Mouse (Mus musculus): ENCODE measurements around the gene Syt8. TPM values are rescaled to one million over a fixed set of nuclear protein-coding genes. Genes with fewer than 3 reads are reported as not detected.
A peak's percentile ranks its signal among the peaks of the same experiment; 100 is the strongest.

The Syt8 gene
- total RNA-seq, 2 experiments from 2014 or later, result not detected

GRCm38 (mm10) chr7:142457227-142457811 is 22.7 kb downstream of the Syt8 start:
- peak; percentile 61 for DNase-seq
- H3K27ac ChIP-seq, result peak overlapping the region; percentile 89
- intact Hi-C loops (cut with DNase I), result no loop called here
- peak; percentile 27; the same call in 1 of the 2 replicates for TF ChIP-seq CTCF (IDR thresholded peaks at IDR 0.05)
- H3K4me3 ChIP-seq, result peak overlapping the region; percentile 16

DNA sequence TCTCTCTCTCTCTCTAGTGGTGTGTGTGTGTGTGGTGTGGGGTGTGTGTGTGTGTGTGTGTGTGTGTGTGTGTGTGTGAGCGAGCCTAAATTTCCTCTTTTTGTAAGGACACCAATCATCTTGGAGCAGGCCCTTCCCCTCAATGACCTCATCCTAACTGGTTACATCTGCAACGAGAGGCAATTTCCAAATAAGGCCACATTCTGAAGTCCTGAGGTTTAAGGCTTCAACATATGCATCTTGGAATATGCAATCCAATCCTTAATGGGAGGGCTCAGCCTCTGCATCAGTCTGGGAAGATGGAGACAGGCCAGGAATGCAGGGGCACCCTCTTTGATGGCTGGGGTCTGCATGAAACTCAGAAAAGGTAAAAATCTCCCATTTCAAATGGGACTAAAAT is 23.4 kb downstream of the Syt8 start:
- peak; percentile 21 for DNase-seq
- no peak for TF ChIP-seq CTCF (IDR thresholded peaks at IDR 0.05)
- intact Hi-C loops (cut with DNase I), result no loop called here
- no peak overlapping the region for H3K4me3 ChIP-seq
- peak overlapping the region; percentile 89 for H3K27ac ChIP-seq

- no peak overlapping the region for H3K4me3 ChIP-seq
- H3K27ac ChIP-seq, result peak overlapping the region; percentile 93
- DNase-seq, result peak; percentile 13
- intact Hi-C loops (cut with DNase I), result no loop called here
- TF ChIP-seq CTCF (IDR thresholded peaks at IDR 0.05), result no peak
Observed at GRCm38 (mm10) chr7:142458676-142459298, 24.1 kb downstream of the Syt8 start.

DNA sequence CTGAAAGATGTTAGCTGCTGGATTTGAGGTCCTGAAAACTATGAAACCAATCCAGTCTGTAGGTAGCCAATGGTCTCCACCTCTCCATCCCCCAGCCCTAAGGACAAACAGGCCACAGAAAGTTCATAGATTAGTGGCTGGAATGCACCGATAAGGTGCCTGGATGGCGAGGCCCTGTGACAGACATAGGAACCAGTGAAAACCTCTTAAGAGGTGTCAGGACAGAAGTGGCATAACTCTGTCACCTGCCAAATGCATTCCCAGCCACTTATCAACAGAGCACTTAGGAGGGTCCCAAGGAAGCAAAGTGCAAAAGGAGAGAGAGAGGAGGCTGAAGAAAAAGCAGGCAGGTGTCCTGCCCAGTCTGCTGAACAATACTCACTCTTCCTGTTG is 24.6 kb downstream of the Syt8 start:
- peak; percentile 8 for DNase-seq
- intact Hi-C loops (cut with DNase I), result no loop called here
- H3K27ac ChIP-seq, result peak overlapping the region; percentile 93
- no peak overlapping the region for H3K4me3 ChIP-seq
- no peak for TF ChIP-seq CTCF (IDR thresholded peaks at IDR 0.05)

DNA sequence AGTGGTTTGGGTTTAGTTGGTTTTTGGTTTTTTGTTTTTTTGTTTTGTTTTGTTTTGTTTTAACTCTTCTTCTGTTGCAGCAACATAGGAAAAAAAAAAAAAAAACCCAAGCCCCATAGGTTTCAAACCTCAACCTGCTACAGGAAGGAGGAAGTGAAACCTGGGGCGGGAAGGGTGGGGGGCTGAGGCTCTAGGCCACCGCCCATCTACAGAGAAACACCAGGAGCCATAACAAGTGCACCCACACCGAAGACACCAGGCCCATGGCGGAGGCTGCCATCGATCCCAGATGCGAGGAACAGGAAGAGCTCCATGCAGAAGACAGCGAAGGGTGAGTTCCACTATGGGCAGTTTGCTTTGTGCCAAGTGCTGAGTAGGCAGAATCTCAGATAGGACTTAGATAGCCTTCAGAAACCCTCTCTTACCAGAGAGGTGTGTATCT is 26.0 kb downstream of the Syt8 start, which contains the start of gene Lsp1:
Gene Lsp1 (plus strand): TSS at position 174 of the 442 bp plus-strand sequence.
- peak within 1 kb of the TSS; percentile 55 for H3K4me3 ChIP-seq

GRCm38 (mm10) chr7:142461446-142461845 is 26.8 kb downstream of the Syt8 start:
- no peak for TF ChIP-seq CTCF (IDR thresholded peaks at IDR 0.05)
- Histone ChIP-seq H3K27ac (peak overlapping the region; percentile 93), H3K4me3 (peak overlapping the region; percentile 55)
- peak; percentile 31 for DNase-seq
- intact Hi-C loops (cut with DNase I), result no loop called here

More for the DNA sequence above, 26.0 kb downstream of the Syt8 start, which contains the start of gene Lsp1:
- intact Hi-C loops (cut with DNase I), result no loop called here
- peak; percentile 29 for DNase-seq
- no peak for TF ChIP-seq CTCF (IDR thresholded peaks at IDR 0.05)
- peak within 1 kb of the TSS; percentile 93 for H3K27ac ChIP-seq

GRCm38 (mm10) chr7:142462190-142462589 is 27.5 kb downstream of the Syt8 start:
- intact Hi-C loops (cut with DNase I), result loop anchor here (1.0 kb wide), 1 partner anchor 33 kb away; no protein-coding TSS in a partner anchor
- Histone ChIP-seq H3K27ac (peak overlapping the region; percentile 93), H3K4me3 (peak overlapping the region; percentile 55)
- no peak for TF ChIP-seq CTCF (IDR thresholded peaks at IDR 0.05)
- peak; percentile 91 for DNase-seq

- Histone ChIP-seq H3K27ac (peak overlapping the region; percentile 93), H3K4me3 (peak overlapping the region; percentile 55)
- peak; percentile 68 for DNase-seq
- intact Hi-C loops (cut with DNase I), result loop anchor here (1.0 kb wide), 1 partner anchor 33 kb away; no protein-coding TSS in a partner anchor
- no peak for TF ChIP-seq CTCF (IDR thresholded peaks at IDR 0.05)
Observed at GRCm38 (mm10) chr7:142462594-142463078, 28.0 kb downstream of the Syt8 start.

DNA sequence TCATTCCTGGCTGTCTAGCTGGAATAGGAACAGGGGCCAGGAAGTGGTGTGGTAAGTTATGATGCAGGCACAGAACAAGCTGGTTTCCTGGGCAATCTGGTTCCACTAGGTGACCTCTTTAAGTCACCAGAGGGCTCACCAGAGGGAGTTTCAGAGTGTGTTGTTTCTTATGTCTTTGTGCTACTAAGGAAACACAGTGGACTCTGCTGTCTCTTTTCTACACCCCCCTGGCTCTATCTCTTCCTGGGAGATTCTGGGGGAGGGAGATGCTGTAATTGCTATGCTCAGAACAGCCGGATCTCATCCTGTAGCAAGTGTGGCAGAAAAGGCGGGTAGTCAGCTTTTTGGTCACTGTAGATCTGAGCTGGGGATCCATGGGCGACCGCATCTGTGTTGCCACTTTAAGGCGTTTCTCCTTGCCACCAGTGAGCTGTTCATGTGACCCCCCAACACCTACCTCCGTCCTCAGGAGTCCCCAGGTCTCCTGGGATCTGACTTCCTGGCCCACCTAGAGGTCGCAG is 35.6 kb downstream of the Syt8 start:
- H3K27ac ChIP-seq, result peak overlapping the region; percentile 81
- intact Hi-C loops (cut with DNase I), result no loop called here
- TF ChIP-seq CTCF (IDR thresholded peaks at IDR 0.05), result no peak
- peak overlapping the region; percentile 7; the same call in 1 of the 2 replicates for H3K4me3 ChIP-seq
- DNase-seq, result peak; percentile 8

GRCm38 (mm10) chr7:142470808-142471413 is 36.3 kb downstream of the Syt8 start:
- Histone ChIP-seq H3K27ac (peak overlapping the region; percentile 81), H3K4me3 (peak overlapping the region; percentile 31; the same call in 1 of the 2 replicates)
- DNase-seq, result peak; percentile 78
- TF ChIP-seq CTCF (IDR thresholded peaks at IDR 0.05), result no peak
- intact Hi-C loops (cut with DNase I), result no loop called here

GRCm38 (mm10) chr7:142471414-142471861 is 36.8 kb downstream of the Syt8 start:
- TF ChIP-seq CTCF (IDR thresholded peaks at IDR 0.05), result no peak
- intact Hi-C loops (cut with DNase I), result no loop called here
- H3K27ac ChIP-seq, result peak overlapping the region; percentile 81
- peak; percentile 45 for DNase-seq
- H3K4me3 ChIP-seq, result peak overlapping the region; percentile 31

DNA sequence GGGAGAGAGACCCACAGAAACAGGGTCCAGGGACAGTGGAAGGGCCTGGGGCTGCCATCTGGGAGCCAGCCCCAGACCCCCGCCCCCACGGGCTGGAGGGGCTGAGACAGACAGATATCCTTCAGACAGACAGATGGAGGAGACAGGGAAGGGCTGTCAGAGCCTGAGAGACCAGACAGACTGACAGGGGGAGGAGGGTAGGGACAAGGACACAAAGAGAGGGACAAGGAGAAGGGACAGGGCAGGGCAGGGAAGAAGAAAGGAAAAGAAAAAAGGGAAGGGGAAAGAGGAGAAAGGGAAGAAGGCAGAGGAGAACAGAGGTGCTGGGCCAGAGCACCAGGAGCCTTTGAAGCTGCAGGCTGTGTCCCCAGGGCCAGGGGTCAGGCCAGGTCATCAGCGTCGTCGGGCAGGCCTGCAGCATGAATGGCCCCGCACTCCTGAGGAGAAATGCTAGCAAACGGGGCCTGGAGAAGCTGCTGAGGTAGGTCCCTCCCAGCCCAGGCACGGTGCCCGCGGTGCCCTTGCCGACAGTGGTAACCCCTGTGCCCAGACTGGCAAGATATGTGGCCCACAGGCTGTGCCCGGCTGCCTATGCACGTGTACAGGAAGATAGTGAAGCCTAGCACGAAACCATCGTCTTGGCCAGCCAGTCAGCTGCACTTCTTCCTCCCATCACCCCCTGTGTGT is 37.4 kb downstream of the Syt8 start:
- Histone ChIP-seq H3K4me3 (peak overlapping the region; percentile 31), H3K27ac (peak overlapping the region; percentile 81)
- TF ChIP-seq CTCF (IDR thresholded peaks at IDR 0.05), result no peak
- DNase-seq, result peak; percentile 82
- intact Hi-C loops (cut with DNase I), result no loop called here
